Mouse (Mus musculus): ENCODE data around the gene Cacnb1.

Cacnb1 gene

GRCm38 (mm10) chr11:98040975-98041374 lies 18.1 kb upstream of the Cacnb1 start:
- DNase-seq (ENCODE audit: low spot score), result no peak

GRCm38 (mm10) chr11:98037871-98038270 lies 15.0 kb upstream of the Cacnb1 start:
- no peak for DNase-seq (ENCODE audit: low spot score)

GRCm38 (mm10) chr11:98035977-98036377 lies 13.1 kb upstream of the Cacnb1 start:
- DNase-seq (ENCODE audit: low spot score), result peak; percentile 65

GRCm38 (mm10) chr11:98034840-98035239 lies 12.0 kb upstream of the Cacnb1 start:
- no peak for DNase-seq (ENCODE audit: low spot score)

- no peak for DNase-seq (ENCODE audit: low spot score)
Measured at GRCm38 (mm10) chr11:98034061-98034460, 11.2 kb upstream of the Cacnb1 start.

- peak; percentile 95 for DNase-seq (ENCODE audit: low spot score)
Measured at GRCm38 (mm10) chr11:98031443-98031770, 8.6 kb upstream of the Cacnb1 start.

GRCm38 (mm10) chr11:98030701-98031442 lies 8.0 kb upstream of the Cacnb1 start:
- DNase-seq (ENCODE audit: low spot score), result peak; percentile 27

- no peak for DNase-seq (ENCODE audit: low spot score)
Measured at GRCm38 (mm10) chr11:98027785-98028184, 5.0 kb upstream of the Cacnb1 start.

- DNase-seq (ENCODE audit: low spot score), result no peak
Measured at GRCm38 (mm10) chr11:98027297-98027688, 4.5 kb upstream of the Cacnb1 start.

- peak; percentile 98 for DNase-seq (ENCODE audit: low spot score)
Measured at GRCm38 (mm10) chr11:98026570-98027296, 3.9 kb upstream of the Cacnb1 start, which contains the start of gene Rpl19. Gene Rpl19 (plus strand): TSS chr11:98026710.

GRCm38 (mm10) chr11:98026248-98026569 lies 3.4 kb upstream of the Cacnb1 start:
- no peak for DNase-seq (ENCODE audit: low spot score)

GRCm38 (mm10) chr11:98024516-98024915 lies 1.7 kb upstream of the Cacnb1 start:
- DNase-seq (ENCODE audit: low spot score), result no peak

GRCm38 (mm10) chr11:98022253-98022554 lies 630 bp downstream of the Cacnb1 start:
- no peak for DNase-seq (ENCODE audit: low spot score)

GRCm38 (mm10) chr11:98021565-98022252 lies 1.1 kb downstream of the Cacnb1 start:
- DNase-seq (ENCODE audit: low spot score), result peak; percentile 45

- no peak for DNase-seq (ENCODE audit: low spot score)
Measured at GRCm38 (mm10) chr11:98021118-98021517, 1.7 kb downstream of the Cacnb1 start.

- no peak for DNase-seq (ENCODE audit: low spot score)
Measured at GRCm38 (mm10) chr11:98020710-98021109, 2.1 kb downstream of the Cacnb1 start.

GRCm38 (mm10) chr11:98019883-98020610 lies 2.8 kb downstream of the Cacnb1 start:
- DNase-seq (ENCODE audit: low spot score), result no peak

- DNase-seq (ENCODE audit: low spot score), result peak; percentile 57
Measured at GRCm38 (mm10) chr11:98018858-98019641, 3.8 kb downstream of the Cacnb1 start.

- no peak for DNase-seq (ENCODE audit: low spot score)
Measured at GRCm38 (mm10) chr11:98018222-98018621, 4.6 kb downstream of the Cacnb1 start.

- DNase-seq (ENCODE audit: low spot score), result no peak
Measured at GRCm38 (mm10) chr11:98016824-98017223, 6.0 kb downstream of the Cacnb1 start.

- DNase-seq (ENCODE audit: low spot score), result no peak
Measured at GRCm38 (mm10) chr11:98016177-98016576, 6.7 kb downstream of the Cacnb1 start.

GRCm38 (mm10) chr11:98012831-98013230 lies 10.0 kb downstream of the Cacnb1 start:
- no peak for DNase-seq (ENCODE audit: low spot score)
